Mouse (Mus musculus) G1E (cell line): ENCODE data around the gene Fuom. TPM values are rescaled to one million over a fixed set of nuclear protein-coding genes. Genes with fewer than 3 reads are reported as not detected.

Source experiments
- ATAC-seq: 2 replicates; pipeline ENCODE4 v1.8.0; 2016; ENCODE audit warnings: mild to moderate bottlenecking; ENCODE audit not compliant: insufficient number of reproducible peaks, poor library complexity, low FRiP score, severe bottlenecking; ENCODE audit errors: extremely low read depth
- DNase-seq: peaks from one replicate; pipeline ENCODE4 v3.0.0; 2012; ENCODE audit warnings: low spot score
- H3K27me3 ChIP-seq: 2 replicates; pipeline ENCODE4 v1.6.1; 2012; ENCODE audit warnings: mild to moderate bottlenecking, low read length, inconsistent platforms; ENCODE audit not compliant: insufficient read depth
- H3K36me3 ChIP-seq: replicated peaks from 2 replicates; pipeline ENCODE3; 2012; ENCODE audit warnings: mild to moderate bottlenecking, inconsistent platforms
- H3K4me1 ChIP-seq: 2 replicates; pipeline ENCODE4 v1.6.1; 2012; ENCODE audit warnings: low read depth, low read length, inconsistent platforms, mixed read lengths; ENCODE audit not compliant: insufficient read depth
- H3K4me3 ChIP-seq: 2 replicates; pipeline ENCODE4 v1.5.1; 2012; ENCODE audit warnings: low read depth, mild to moderate bottlenecking, inconsistent platforms, low read length, moderate library complexity, mixed read lengths
- H3K9me3 ChIP-seq: replicated peaks from 2 replicates; pipeline ENCODE4 v1.6.1; 2012; ENCODE audit warnings: inconsistent platforms
- CTCF ChIP-seq: IDR thresholded peaks from 2 replicates; pipeline ENCODE4 v1.5.1; 2012; ENCODE audit warnings: low read depth, low read length, inconsistent platforms, mixed read lengths
- GATA1 ChIP-seq: IDR thresholded peaks from 2 replicates; pipeline ENCODE4 v1.6.1; 2012; ENCODE audit warnings: borderline replicate concordance, low read length, inconsistent platforms, mixed read lengths
- GATA2 ChIP-seq: IDR thresholded peaks from 2 replicates; pipeline ENCODE4 v1.6.1; 2012; ENCODE audit warnings: low read depth, low read length, inconsistent platforms, borderline replicate concordance
- POLR2AphosphoS5 ChIP-seq: IDR thresholded peaks from 2 replicates; pipeline ENCODE4 v1.6.1; 2012; ENCODE audit warnings: low read depth, low read length, inconsistent platforms; ENCODE audit not compliant: insufficient replicate concordance
- TAL1 ChIP-seq: conservative IDR thresholded peaks from 2 replicates; pipeline ENCODE4 v1.6.1; 2012; ENCODE audit warnings: low read depth, low read length, inconsistent platforms, mixed read lengths
- polyA plus RNA-seq: library from polyadenylated mRNA; stranded (reverse); fragments of >175 nt; gene quantifications from 2 replicates; pipeline ENCODE4 v1.2.3, GENCODE M21; 2012
- total RNA-seq, 2 experiments: library from RNA; stranded (forward) in 1 of 2; stranded (reverse) in 1 of 2; fragments of 200-1000 nt in 1 of 2; fragments of >200 nt in 1 of 2; fragmentation: Nextera tagmentation in 1 of 2; gene quantifications; 2 replicates each; pipeline ENCODE4 v1.2.3; 2014 to 2017

The Fuom gene
- total and polyA plus RNA-seq, 3 experiments = 17.4 TPM; not detected in 1

DNA sequence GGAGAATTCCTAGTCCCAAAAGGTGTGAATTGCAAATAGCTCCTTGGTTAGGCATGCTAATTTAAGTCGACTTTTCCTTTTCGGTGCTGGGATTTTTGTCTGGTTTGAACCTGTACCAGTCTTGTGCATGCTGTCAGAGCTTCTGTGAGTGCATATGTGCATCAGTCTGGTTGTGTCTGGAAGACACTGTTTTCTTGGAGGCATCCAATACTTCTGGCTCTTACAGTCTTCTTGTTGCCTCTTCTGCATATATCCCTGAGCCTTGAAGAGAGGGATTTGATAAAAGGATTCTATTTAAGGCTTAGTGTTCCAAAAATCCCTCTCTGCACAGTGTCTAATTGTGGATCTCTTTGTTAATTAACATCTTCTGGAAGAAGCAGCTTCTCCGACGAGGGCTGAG lies 48.1 kb downstream of the Fuom start:
- no peak for ATAC-seq
- peaks cover 42% of the 10 kb centered on the region for H3K27me3 ChIP-seq
- H3K36me3 ChIP-seq = no peaks in the 10 kb centered on the region
- H3K4me3 ChIP-seq = no peak overlapping the region
- TF ChIP-seq POLR2AphosphoS5 (no peak), GATA1 (no peak), GATA2 (no peak), CTCF (no peak), TAL1 (no peak)
- DNase-seq = no peak
- no peaks in the 10 kb centered on the region for H3K9me3 ChIP-seq
- no peaks in the 10 kb centered on the region; the same call in 1 of the 2 replicates for H3K4me1 ChIP-seq

DNA sequence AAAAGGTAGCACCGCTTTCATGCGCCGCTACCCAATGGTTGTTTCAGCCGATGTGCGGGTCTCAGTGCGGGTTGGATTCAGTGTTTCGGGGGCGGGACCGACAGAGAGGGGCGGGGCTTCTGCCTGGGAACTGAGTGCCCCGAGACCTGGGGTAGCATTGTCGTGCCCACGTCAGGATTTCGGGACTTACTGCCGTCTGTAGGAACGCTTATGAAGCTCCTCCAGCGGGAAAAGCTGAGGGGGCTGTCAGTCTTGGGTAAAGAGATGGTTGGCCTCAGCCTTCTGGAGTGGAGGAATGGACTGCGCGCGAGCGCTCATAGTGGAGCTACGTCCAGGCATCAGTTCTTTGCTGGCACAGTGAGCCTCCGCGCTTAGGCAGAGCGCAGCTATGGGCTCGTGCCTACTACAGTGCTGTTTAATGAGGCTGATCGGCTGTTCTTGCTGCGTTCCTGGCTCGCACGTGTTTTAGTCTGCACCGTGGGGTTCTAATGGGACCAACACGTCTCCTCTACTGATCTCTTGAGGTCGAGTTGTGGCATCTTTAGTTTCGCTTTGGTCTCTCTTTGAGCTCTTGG lies 53.0 kb downstream of the Fuom start:
- no peak for ATAC-seq
- H3K4me1 ChIP-seq = no peaks in the 10 kb centered on the region; the same call in 1 of the 2 replicates

DNA sequence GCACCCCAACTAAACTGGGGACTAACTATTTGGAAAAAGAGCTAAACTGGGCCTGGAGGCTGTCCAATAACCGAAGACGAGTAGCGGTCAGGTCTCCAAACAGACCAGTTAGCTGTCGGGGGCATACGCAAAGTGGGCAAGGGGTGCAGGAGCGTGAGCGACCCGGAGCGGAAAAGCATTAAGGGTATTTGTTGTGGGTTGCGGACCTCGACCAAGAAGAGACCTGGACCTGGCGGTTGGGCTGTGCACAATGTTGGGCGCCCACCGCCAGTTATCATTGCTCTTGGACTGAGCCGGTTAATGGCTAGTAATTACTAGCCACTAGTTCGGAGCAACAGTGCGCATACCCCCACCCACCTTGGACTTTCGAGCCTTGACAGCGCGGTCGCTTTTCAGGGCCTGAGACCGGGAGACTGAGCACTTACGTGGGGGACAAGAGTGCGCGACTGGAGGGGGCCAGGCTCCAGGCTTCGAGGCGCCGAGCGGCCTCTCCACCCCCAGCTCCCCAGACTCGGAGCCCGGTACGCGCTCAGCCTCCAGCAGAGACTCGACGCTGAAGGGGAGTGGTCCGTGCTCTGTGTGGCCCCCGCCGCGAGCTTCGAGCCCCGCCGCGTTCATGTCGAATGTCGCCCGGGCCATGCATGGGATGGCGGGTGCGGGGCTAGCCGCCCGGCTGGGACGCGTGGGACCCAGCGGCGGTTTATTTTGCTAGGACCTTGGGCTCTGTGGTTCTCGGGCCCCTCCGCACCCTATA lies 53.7 kb downstream of the Fuom start, which contains the start of gene Msx3:
Gene Msx3, minus strand, starts transcription at position 729 of the 754 bp plus-strand sequence.
- Histone ChIP-seq H3K4me3 (no peak within 1 kb of the TSS; the same call in 1 of the 2 replicates), H3K9me3 (peaks cover 4% of the 10 kb centered on the region; the same call in 1 of the 2 replicates), H3K36me3 (no peaks in the 10 kb centered on the region), H3K4me1 (no peaks in the 10 kb centered on the region; the same call in 1 of the 2 replicates), H3K27me3 (peaks cover 45% of the 10 kb centered on the region)
- ATAC-seq = no peak
- TF ChIP-seq GATA2 = no peak
- no peak for TF ChIP-seq POLR2AphosphoS5
- TF ChIP-seq TAL1 = no peak
- TF ChIP-seq CTCF = no peak
- TF ChIP-seq GATA1 = no peak
- no peak for DNase-seq

More for the DNA sequence above, 53.0 kb downstream of the Fuom start:
- no peaks in the 10 kb centered on the region for H3K36me3 ChIP-seq
- H3K4me3 ChIP-seq = no peak overlapping the region; the same call in 1 of the 2 replicates
- peaks cover 4% of the 10 kb centered on the region; the same call in 1 of the 2 replicates for H3K9me3 ChIP-seq
- H3K27me3 ChIP-seq = peaks cover 45% of the 10 kb centered on the region
- TF ChIP-seq GATA2 (no peak), TAL1 (no peak), GATA1 (no peak), POLR2AphosphoS5 (no peak), CTCF (no peak)
- no peak for DNase-seq

DNA sequence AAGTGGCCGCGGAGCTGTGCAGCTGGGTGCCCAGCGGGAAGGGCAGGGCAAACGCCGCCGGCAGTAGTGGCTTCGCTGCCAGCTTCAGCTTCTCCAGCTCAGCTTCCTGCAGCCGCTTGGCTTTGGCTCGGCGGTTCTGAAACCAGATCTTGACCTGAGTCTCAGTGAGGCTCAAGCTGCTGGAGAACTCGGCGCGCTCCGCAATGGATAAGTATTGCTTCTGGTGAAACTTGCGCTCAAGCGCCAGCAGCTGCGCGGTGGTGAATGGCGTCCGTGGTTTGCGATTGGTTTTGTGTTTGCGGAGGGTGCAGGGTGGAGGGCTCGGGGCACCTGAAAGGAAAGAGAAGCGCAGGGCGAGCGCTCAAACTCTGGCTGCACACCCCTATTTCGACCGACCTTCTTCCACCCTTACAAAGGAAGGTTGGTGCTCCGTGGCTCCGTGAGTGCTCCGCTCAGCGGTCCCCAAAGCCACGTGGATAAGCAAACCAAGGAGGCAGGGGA lies 54.4 kb downstream of the Fuom start:
- peaks cover 42% of the 10 kb centered on the region for H3K27me3 ChIP-seq
- peaks cover 4% of the 10 kb centered on the region; the same call in 1 of the 2 replicates for H3K9me3 ChIP-seq
- DNase-seq (no peak), ATAC-seq (no peak)
- H3K4me3 ChIP-seq = no peak overlapping the region
- no peaks in the 10 kb centered on the region for H3K36me3 ChIP-seq
- H3K4me1 ChIP-seq = peaks cover under 1% of the 10 kb centered on the region; the same call in 1 of the 2 replicates
- TF ChIP-seq GATA2 = no peak
- no peak for TF ChIP-seq TAL1
- no peak for TF ChIP-seq POLR2AphosphoS5
- no peak for TF ChIP-seq CTCF
- no peak for TF ChIP-seq GATA1

Other genes with a start within 250 kb of the Fuom start
- gene Kndc1, start 207.7 kb downstream of the Fuom start, total RNA-seq (2014; fragmentation: Nextera tagmentation) = not detected in 2 replicates
- 0.12 and 0.38 TPM in 2 replicates for gene Kndc1, start 207.7 kb downstream of the Fuom start, total RNA-seq (2017)
- not detected in 2 replicates for gene Kndc1, start 207.7 kb downstream of the Fuom start, polyA plus RNA-seq
- not detected in 2 replicates for gene Utf1, start 158.7 kb downstream of the Fuom start, total RNA-seq (2014; fragmentation: Nextera tagmentation)
- gene Utf1, start 158.7 kb downstream of the Fuom start, total RNA-seq (2017) = not detected in 2 replicates
- gene Utf1, start 158.7 kb downstream of the Fuom start, polyA plus RNA-seq = not detected in 2 replicates
- not detected in 2 replicates for gene 6430531B16Rik, start 123.7 kb downstream of the Fuom start, total RNA-seq (2014; fragmentation: Nextera tagmentation)
- gene 6430531B16Rik, start 123.7 kb downstream of the Fuom start, total RNA-seq (2017) = 0.11 TPM in 1 of 2 replicates, not detected in the other
- not detected in 2 replicates for gene 6430531B16Rik, start 123.7 kb downstream of the Fuom start, polyA plus RNA-seq
- gene Adam8, start 109.9 kb downstream of the Fuom start, total RNA-seq (2014; fragmentation: Nextera tagmentation) = not detected in 2 replicates
- gene Adam8, start 109.9 kb downstream of the Fuom start, total RNA-seq (2017) = 0.12 and 0.76 TPM in 2 replicates
- gene Adam8, start 109.9 kb downstream of the Fuom start, polyA plus RNA-seq = 0.03 and 0.07 TPM in 2 replicates
- 25.7 and 27.8 TPM in 2 replicates for gene Zfp511, start 66.0 kb downstream of the Fuom start, total RNA-seq (2014; fragmentation: Nextera tagmentation)
- gene Zfp511, start 66.0 kb downstream of the Fuom start, total RNA-seq (2017) = 23.8 TPM in 2 replicates
- 15.0 and 17.4 TPM in 2 replicates for gene Zfp511, start 66.0 kb downstream of the Fuom start, polyA plus RNA-seq
- gene Tubgcp2, start 65.8 kb downstream of the Fuom start, total RNA-seq (2014; fragmentation: Nextera tagmentation) = 46.3 and 51.8 TPM in 2 replicates
- gene Tubgcp2, start 65.8 kb downstream of the Fuom start, total RNA-seq (2017) = 33.9 and 41.9 TPM in 2 replicates
- 7.4 and 12.2 TPM in 2 replicates for gene Tubgcp2, start 65.8 kb downstream of the Fuom start, polyA plus RNA-seq
- gene Msx3, start 53.4 kb downstream of the Fuom start, total RNA-seq (2014; fragmentation: Nextera tagmentation) = not detected in 2 replicates
- gene Msx3, start 53.4 kb downstream of the Fuom start, total RNA-seq (2017) = 0.11 and 0.12 TPM in 2 replicates
- gene Msx3, start 53.4 kb downstream of the Fuom start, polyA plus RNA-seq = not detected in 2 replicates
- not detected in 2 replicates for gene Caly, start 19.9 kb downstream of the Fuom start, total RNA-seq (2014; fragmentation: Nextera tagmentation)
- gene Caly, start 19.9 kb downstream of the Fuom start, total RNA-seq (2017) = not detected in 2 replicates
- not detected in 2 replicates for gene Caly, start 19.9 kb downstream of the Fuom start, polyA plus RNA-seq
- gene Prap1, start 9.0 kb downstream of the Fuom start, total RNA-seq (2014; fragmentation: Nextera tagmentation) = not detected in 2 replicates
- gene Prap1, start 9.0 kb downstream of the Fuom start, total RNA-seq (2017) = not detected in 2 replicates
- not detected in 2 replicates for gene Prap1, start 9.0 kb downstream of the Fuom start, polyA plus RNA-seq
- 9.4 and 10.5 TPM in 2 replicates for gene Paox, start 13.4 kb upstream of the Fuom start, total RNA-seq (2014; fragmentation: Nextera tagmentation)
- gene Paox, start 13.4 kb upstream of the Fuom start, total RNA-seq (2017) = 11.4 and 11.7 TPM in 2 replicates
- 3.0 and 6.0 TPM in 2 replicates for gene Paox, start 13.4 kb upstream of the Fuom start, polyA plus RNA-seq
- 32.6 TPM in 2 replicates for gene Echs1, start 14.0 kb upstream of the Fuom start, total RNA-seq (2014; fragmentation: Nextera tagmentation)
- 81.5 and 96.9 TPM in 2 replicates for gene Echs1, start 14.0 kb upstream of the Fuom start, total RNA-seq (2017)
- gene Echs1, start 14.0 kb upstream of the Fuom start, polyA plus RNA-seq = 2.2 and 5.8 TPM in 2 replicates
- 29.0 and 41.0 TPM in 2 replicates for gene Mtg1, start 35.1 kb upstream of the Fuom start, total RNA-seq (2014; fragmentation: Nextera tagmentation)
- 10.2 and 10.5 TPM in 2 replicates for gene Mtg1, start 35.1 kb upstream of the Fuom start, total RNA-seq (2017)
- gene Mtg1, start 35.1 kb upstream of the Fuom start, polyA plus RNA-seq = 10.5 and 11.2 TPM in 2 replicates
- gene Sprn, start 52.4 kb upstream of the Fuom start, total RNA-seq (2014; fragmentation: Nextera tagmentation) = not detected in 2 replicates
- 0.11 TPM in 1 of 2 replicates, not detected in the other for gene Sprn, start 52.4 kb upstream of the Fuom start, total RNA-seq (2017)
- not detected in 2 replicates for gene Sprn, start 52.4 kb upstream of the Fuom start, polyA plus RNA-seq
- gene Olfr522, start 62.3 kb upstream of the Fuom start, total RNA-seq (2014; fragmentation: Nextera tagmentation) = not detected in 2 replicates
- under 0.01 and 0.05 TPM in 2 replicates for gene Olfr522, start 62.3 kb upstream of the Fuom start, total RNA-seq (2017)
- not detected in 2 replicates for gene Olfr522, start 62.3 kb upstream of the Fuom start, polyA plus RNA-seq
- not detected in 2 replicates for gene Olfr523, start 70.8 kb upstream of the Fuom start, total RNA-seq (2014; fragmentation: Nextera tagmentation)
- 0.06 and 0.11 TPM in 2 replicates for gene Olfr523, start 70.8 kb upstream of the Fuom start, total RNA-seq (2017)
- gene Olfr523, start 70.8 kb upstream of the Fuom start, polyA plus RNA-seq = not detected in 2 replicates
- not detected in 2 replicates for gene Olfr524, start 103.5 kb upstream of the Fuom start, total RNA-seq (2014; fragmentation: Nextera tagmentation)
- gene Olfr524, start 103.5 kb upstream of the Fuom start, total RNA-seq (2017) = 0.05 and 0.06 TPM in 2 replicates
- gene Olfr524, start 103.5 kb upstream of the Fuom start, polyA plus RNA-seq = not detected in 2 replicates
- not detected in 2 replicates for gene Cd163l1, start 115.8 kb upstream of the Fuom start, total RNA-seq (2014; fragmentation: Nextera tagmentation)
- gene Cd163l1, start 115.8 kb upstream of the Fuom start, total RNA-seq (2017) = not detected in 2 replicates
- gene Cd163l1, start 115.8 kb upstream of the Fuom start, polyA plus RNA-seq = not detected in 2 replicates
- gene 5830411N06Rik, start 144.8 kb upstream of the Fuom start, total RNA-seq (2014; fragmentation: Nextera tagmentation) = not detected in 2 replicates
- 0.05 TPM in 1 of 2 replicates, not detected in the other for gene 5830411N06Rik, start 144.8 kb upstream of the Fuom start, total RNA-seq (2017)
- not detected in 2 replicates for gene 5830411N06Rik, start 144.8 kb upstream of the Fuom start, polyA plus RNA-seq
- not detected in 2 replicates for gene Olfr525, start 218.4 kb upstream of the Fuom start, total RNA-seq (2014; fragmentation: Nextera tagmentation)
- gene Olfr525, start 218.4 kb upstream of the Fuom start, total RNA-seq (2017) = 0.06 and 0.16 TPM in 2 replicates
- gene Olfr525, start 218.4 kb upstream of the Fuom start, polyA plus RNA-seq = not detected in 2 replicates
- gene Olfr527, start 231.6 kb upstream of the Fuom start, total RNA-seq (2014; fragmentation: Nextera tagmentation) = not detected in 2 replicates
- 0.06 and 0.44 TPM in 2 replicates for gene Olfr527, start 231.6 kb upstream of the Fuom start, total RNA-seq (2017)
- gene Olfr527, start 231.6 kb upstream of the Fuom start, polyA plus RNA-seq = not detected in 2 replicates